Mouse (Mus musculus) olfactory bulb, adult 2 months (tissue): ENCODE measurements around the gene Gm19935. TPM values are rescaled to one million over a fixed set of nuclear protein-coding genes. Genes with fewer than 3 reads are reported as not detected.

Experiments
- H3K27ac ChIP-seq: fragments of 200-500 bp; 2 replicates; pipeline ENCODE4 v1.5.1; 2012; ENCODE audit warnings: low read depth, low read length; ENCODE audit not compliant: insufficient read depth
- H3K4me1 ChIP-seq: fragments of 200-500 bp; 2 replicates; pipeline ENCODE4 v1.6.1; 2012; ENCODE audit warnings: low read length; ENCODE audit not compliant: control insufficient read depth, insufficient read depth
- H3K4me3 ChIP-seq: fragments of 200-500 bp; 2 replicates; pipeline ENCODE4 v1.5.1; 2012; ENCODE audit warnings: mild to moderate bottlenecking, low read depth, low read length, moderate library complexity; ENCODE audit not compliant: insufficient read depth
- CTCF ChIP-seq: fragments of 200-500 bp; IDR thresholded peaks from 2 replicates; pipeline ENCODE4 v1.5.1; 2012; ENCODE audit warnings: low read depth, mild to moderate bottlenecking, low read length, moderate library complexity; ENCODE audit not compliant: insufficient read depth
- POLR2A ChIP-seq: fragments of 200-500 bp; IDR thresholded peaks from 2 replicates; pipeline ENCODE4 v1.6.1; 2012; ENCODE audit warnings: mild to moderate bottlenecking, low read depth, low read length, moderate library complexity; ENCODE audit not compliant: insufficient read depth
- WGBS: fragments of 180-500 bp; shearing (Covaris S2); methylation state at CpG from one replicate; pipeline ENCODE4 v1.1.7; 2018; 5-methylcytosine and 5-hydroxymethylcytosine counted together
- polyA plus RNA-seq: library from polyadenylated mRNA; stranded (reverse); fragments of >200 nt; gene quantifications from 2 replicates; pipeline ENCODE4 v1.2.4, GENCODE M21; 2012; ENCODE audit warnings: low replicate concordance; ENCODE audit not compliant: missing spikeins, insufficient read depth, insufficient read length

Gm19935 gene
- polyA plus RNA-seq, 1 experiment = not detected

DNA sequence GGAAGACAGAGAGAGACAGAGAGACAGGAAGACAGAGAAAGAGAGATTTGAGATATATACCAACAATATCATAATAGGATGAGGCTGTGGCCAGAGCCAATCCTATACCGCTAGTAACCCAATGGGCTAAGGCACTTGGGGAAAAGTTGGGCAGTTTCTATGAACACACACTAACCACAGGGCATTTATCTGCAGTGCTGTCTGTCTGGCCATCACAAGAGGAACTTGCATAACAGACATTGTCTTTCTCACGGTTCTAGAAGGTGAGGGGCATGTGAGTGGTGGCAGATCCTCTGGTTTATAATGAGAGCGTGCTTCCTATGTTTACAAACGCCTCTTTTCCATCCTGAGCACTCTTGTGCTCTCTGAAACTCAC, 3.1 kb upstream of the Gm19935 start:
- Histone ChIP-seq H3K4me1 (peaks cover 4% of the 10 kb centered on the region; the same call in 1 of the 2 replicates), H3K27ac (no peak overlapping the region), H3K4me3 (no peak overlapping the region)
- TF ChIP-seq POLR2A (no peak), CTCF (no peak)
- 89% methylated on average over 4 of the region's 4 CpGs for WGBS

GRCm38 (mm10) chr8:90819561-90820320, 2.5 kb upstream of the Gm19935 start:
- 89% methylated on average over 9 of the region's 9 CpGs for WGBS
- Histone ChIP-seq H3K27ac (no peak overlapping the region), H3K4me1 (peaks cover 4% of the 10 kb centered on the region; the same call in 1 of the 2 replicates), H3K4me3 (no peak overlapping the region)
- TF ChIP-seq POLR2A (no peak), CTCF (no peak)

GRCm38 (mm10) chr8:90816061-90816882, 921 bp downstream of the Gm19935 start:
- 62% methylated on average over 23 of the region's 23 CpGs for WGBS
- peak overlapping the region; percentile 5; the same call in 1 of the 2 replicates for H3K27ac ChIP-seq
- TF ChIP-seq POLR2A (no peak), CTCF (no peak)
- peak overlapping the region; percentile 10 for H3K4me3 ChIP-seq
- H3K4me1 ChIP-seq = peaks cover 4% of the 10 kb centered on the region; the same call in 1 of the 2 replicates

GRCm38 (mm10) chr8:90813602-90814320, 3.4 kb downstream of the Gm19935 start:
- 88% methylated on average over 10 of the region's 10 CpGs for WGBS
- TF ChIP-seq POLR2A (no peak), CTCF (no peak)
- peaks cover 4% of the 10 kb centered on the region; the same call in 1 of the 2 replicates for H3K4me1 ChIP-seq

GRCm38 (mm10) chr8:90799473-90799872, 17.7 kb downstream of the Gm19935 start:
- Histone ChIP-seq H3K27ac (no peak overlapping the region), H3K4me1 (no peaks in the 10 kb centered on the region), H3K4me3 (no peak overlapping the region)
- WGBS = 94% methylated on average over 5 of the region's 5 CpGs
- no peak for TF ChIP-seq POLR2A
- no peak for TF ChIP-seq CTCF

More at GRCm38 (mm10) chr8:90813602-90814320, 3.4 kb downstream of the Gm19935 start:
- H3K4me3 ChIP-seq = no peak overlapping the region
- no peak overlapping the region for H3K27ac ChIP-seq

DNA sequence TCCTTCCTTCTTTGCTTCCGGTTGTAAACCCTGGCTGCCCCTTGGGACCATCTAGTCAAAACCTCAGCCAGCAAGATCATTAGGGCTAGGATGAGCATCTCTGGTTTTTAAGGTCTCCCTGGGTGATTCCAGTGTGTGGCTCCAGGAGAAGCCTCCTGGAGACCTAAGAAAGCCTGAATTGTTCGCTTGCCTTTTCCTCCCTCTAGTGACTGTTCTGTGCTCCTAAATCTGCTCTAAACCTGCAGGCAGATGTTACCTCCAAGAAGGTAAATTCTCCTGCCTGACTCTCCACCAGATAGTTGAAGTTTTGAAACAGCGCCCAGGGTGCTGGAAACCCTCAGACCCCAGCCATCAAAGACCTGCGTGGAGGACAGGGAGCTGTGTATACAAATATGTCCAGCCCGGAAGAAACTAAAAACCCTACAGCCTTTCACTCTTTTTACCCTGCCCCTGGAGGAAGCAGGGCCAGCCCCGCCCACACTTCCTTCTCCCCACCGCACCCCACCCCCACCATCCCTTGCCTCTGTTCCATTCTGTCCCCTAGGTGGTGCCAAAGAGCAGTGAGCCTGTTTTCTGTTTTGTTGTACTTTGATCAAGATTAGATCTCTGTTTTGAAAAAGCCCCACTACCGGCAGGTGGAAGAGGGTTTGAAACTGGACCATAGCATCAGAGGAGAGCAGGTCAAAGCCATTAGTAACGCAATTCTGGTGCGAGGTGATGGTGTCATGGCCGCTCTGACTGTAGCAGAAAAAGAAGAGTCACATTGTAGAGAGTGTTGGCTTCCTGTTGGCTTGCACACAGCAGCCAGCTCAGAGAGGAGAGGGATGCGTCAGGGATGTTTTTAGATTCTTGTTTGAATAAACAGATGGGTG, 22.0 kb downstream of the Gm19935 start:
- Histone ChIP-seq H3K4me1 (0 out of 2 replicates have a peak, but pooled peaks cover 2% of the 10 kb centered on the region), H3K4me3 (peak overlapping the region; percentile 12), H3K27ac (peak overlapping the region; percentile 26; the same call in 1 of the 2 replicates)
- 13% methylated on average over 12 of the region's 12 CpGs for WGBS
- TF ChIP-seq POLR2A = no peak

DNA sequence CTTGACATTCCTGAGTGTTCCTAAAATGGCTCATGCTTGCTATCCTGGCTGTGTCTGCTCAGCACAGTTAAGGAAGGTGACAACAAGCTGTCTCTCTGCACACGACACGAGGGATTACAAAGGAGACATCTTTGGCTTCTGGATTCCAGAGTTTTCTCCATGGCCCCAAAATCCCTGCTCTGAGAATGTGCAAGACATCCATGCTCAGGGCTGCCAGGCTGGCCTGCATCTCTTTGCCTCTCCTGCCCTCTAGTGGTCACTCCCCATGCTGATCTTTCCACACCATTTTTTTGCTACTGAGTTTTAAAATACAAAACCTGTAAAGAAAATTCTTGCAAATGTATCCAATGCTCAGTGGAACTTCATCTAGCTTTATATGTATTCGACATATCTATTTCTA, 23.5 kb downstream of the Gm19935 start:
- Histone ChIP-seq H3K4me3 (no peak overlapping the region), H3K4me1 (0 out of 2 replicates have a peak, but pooled peaks cover 2% of the 10 kb centered on the region), H3K27ac (no peak overlapping the region)
- TF ChIP-seq POLR2A = no peak
- peak; percentile 59; the same call in 1 of the 2 replicates for TF ChIP-seq CTCF
- WGBS = 4% methylated on average over 3 of the region's 3 CpGs

DNA sequence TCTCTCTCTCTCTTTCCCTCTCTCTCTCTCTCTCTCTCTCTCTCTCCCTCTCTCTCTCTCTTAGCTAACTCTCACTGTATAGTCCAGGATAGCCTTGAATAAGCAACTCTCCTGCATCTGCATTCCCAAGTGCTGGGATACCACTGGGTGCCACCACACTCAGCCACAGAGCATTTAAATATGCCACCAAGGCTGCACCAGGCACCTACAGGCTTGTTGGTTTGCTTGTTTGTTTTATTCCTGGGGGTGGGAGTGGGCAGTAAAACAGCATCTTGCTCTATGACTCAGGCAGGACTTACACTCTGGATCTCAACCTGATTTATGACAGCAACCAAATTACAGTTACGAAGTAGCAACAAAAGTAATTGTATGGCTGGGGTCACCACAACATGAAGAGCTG, 25.6 kb downstream of the Gm19935 start:
- Histone ChIP-seq H3K4me3 (no peak overlapping the region), H3K27ac (no peak overlapping the region), H3K4me1 (0 out of 2 replicates have a peak, but pooled peaks cover 2% of the 10 kb centered on the region)
- WGBS = 87% methylated on average over 1 of the region's 1 CpGs
- TF ChIP-seq POLR2A (no peak), CTCF (no peak)
